Mouse (Mus musculus): ENCODE results near the gene Epb41l2.

DNA sequence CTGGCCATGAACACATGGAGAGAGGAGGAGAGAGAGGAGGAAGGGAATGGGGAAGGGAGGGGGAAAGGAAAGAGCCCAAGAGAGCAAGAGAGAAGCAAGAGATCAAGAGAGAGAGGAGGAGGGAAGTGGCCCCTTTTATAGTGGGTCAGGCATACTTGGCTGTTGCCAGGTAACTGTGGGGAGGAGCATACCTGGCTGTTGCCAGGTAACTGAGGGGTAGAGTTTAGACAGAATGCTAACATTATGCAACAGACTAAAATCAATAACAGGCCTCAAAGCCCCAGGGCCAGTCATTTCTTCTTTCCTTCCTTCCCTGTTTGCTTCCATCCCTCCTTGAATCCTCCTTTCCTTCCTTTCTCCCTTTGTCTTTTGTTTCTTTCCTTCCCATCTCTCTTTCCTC is 41.9 kb upstream of the Epb41l2 start:
- TF ChIP-seq CTCF (IDR thresholded peaks at IDR 0.05; ENCODE audit: borderline replicate concordance, control insufficient read depth, extremely low read depth, insufficient read depth, low read length, poor library complexity) (no peak), POLR2A (IDR thresholded peaks at IDR 0.05; ENCODE audit: control insufficient read depth, extremely low read depth, insufficient read depth, low read length, poor library complexity) (no peak)
